Mouse (Mus musculus) naive thymus-derived CD4-positive, alpha-beta T cell, adult 5 months (primary cell): ENCODE measurements around the gene Ttc21b. TPM values are rescaled to one million over a fixed set of nuclear protein-coding genes. Genes with fewer than 3 reads are reported as not detected.

ENCODE experiments used
- polyA plus RNA-seq: library from polyadenylated mRNA; unstranded; fragments of 100-300 nt; shearing (Covaris generic); gene quantifications from one replicate; pipeline ENCODE4 v1.2.1, GENCODE M21; 2017

Gene Ttc21b
- polyA plus RNA-seq, result 4.6 TPM

GRCm38 (mm10) chr2:66256220-66257131 is at the start of gene Ttc21b:
Ttc21b (minus strand) TSS chr2:66256617.

Other genes starting within 250 kb of the Ttc21b start
- gene Galnt3, start 131.6 kb downstream of the Ttc21b start, polyA plus RNA-seq, result not detected
- gene Scn1a, start 184.2 kb upstream of the Ttc21b start, polyA plus RNA-seq, result not detected